Mouse (Mus musculus) right cerebral cortex, postnatal 4 days (tissue): ENCODE data around the gene Casq2.

Experiments used
- DNase-seq: peaks from one replicate; pipeline ENCODE4 v3.0.0-alpha.2; 2022

Casq2 gene

DNA sequence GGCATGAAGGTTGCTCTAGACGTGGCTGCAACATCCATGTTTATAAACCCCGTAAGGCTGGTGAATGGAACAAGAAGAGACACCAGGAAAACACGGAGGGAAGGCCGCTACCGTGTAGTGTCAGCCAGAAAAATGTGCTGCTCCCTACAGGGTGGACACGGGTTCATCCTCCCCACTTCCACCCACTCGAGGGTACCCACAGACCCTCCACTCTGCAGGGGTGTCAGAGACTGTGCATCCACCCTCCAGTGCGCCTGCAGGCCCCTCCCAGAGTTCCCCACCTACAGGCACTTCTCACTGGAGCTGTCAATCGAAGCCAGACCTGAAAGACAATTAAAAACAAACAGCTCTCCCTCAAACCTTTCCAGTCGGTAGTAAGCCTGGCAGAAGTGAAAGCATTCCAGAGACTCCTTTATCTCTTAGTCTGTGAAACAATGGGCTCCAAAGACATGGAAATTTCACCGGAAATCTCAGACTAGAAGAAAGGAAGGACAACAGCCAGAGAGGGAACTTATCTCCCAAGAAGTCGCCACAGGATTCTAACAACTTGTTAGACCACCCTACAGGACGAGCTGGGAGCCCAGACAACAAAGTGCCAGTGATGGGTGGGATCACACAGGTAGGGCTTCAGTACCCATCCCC lies 2.5 kb upstream of the Casq2 start:
- DNase-seq, result no peak

DNA sequence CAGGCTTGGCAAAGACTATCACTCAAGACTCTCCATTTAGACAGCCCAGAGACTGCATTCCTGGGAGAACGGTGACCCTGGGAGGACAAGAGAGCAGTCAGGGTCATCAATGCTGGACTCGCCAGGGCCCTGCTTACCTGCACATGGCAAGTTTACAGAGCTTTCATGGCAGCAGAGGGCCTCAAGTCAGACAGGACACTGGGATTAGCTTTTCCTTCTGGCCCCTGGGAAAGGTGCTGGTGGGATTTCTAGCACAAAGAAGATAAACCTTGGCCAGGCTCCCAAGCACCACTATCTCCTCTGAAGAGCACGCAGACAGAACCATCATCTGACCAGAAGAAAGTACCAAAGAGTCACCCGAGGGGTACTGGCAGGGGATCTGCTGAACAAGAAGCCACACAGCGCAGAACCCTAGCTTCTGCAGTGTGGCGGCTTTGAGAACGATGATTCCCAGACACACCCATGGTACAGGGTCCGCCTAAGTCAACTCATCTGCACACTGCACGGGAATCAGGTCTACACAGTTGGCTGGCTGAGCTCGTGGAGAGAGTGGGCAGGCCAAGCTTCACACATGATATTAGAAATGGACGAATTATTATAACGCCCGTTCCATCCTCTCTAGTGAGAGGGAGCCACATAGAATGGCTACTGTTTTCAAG lies 1.3 kb upstream of the Casq2 start:
- no peak for DNase-seq

DNA sequence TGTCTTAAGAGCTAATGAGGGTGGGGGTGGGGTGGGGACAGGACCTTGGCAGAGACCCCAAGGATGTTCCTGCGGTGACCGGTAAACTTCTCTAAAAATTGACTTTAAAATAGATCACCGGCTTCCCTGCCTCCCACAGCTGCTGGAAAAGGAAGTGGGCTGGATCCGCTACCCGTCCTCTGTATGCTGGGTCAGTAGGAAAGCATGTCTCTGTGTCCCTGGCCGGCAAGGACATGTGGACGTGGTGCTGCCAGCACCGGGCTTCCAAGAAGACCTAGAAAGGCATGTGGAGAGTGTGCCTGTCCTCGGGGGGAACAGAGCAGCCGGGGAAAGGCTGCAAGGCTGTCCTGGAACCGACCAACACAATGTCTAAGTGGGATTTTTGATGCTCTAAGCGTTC lies 496 bp upstream of the Casq2 start:
- DNase-seq, result no peak

DNA sequence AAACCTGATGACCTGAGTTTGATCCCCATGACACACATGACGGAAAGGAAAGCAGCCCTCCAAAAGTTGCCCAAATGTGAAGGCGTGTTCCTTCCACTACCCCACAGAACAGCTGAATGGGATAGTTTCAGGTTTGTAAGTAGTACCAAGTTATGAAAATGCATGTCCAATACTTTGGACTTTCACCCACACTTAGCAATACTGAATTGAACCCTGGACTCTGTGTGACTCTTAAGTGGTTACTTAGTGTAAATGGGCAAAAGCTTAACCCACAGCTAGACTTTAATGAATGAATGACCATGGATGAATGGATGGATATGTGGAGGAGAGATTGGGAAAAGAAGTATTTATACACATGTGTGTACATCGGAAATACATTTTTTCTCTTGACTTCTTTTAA lies 8.6 kb downstream of the Casq2 start:
- DNase-seq, result no peak

DNA sequence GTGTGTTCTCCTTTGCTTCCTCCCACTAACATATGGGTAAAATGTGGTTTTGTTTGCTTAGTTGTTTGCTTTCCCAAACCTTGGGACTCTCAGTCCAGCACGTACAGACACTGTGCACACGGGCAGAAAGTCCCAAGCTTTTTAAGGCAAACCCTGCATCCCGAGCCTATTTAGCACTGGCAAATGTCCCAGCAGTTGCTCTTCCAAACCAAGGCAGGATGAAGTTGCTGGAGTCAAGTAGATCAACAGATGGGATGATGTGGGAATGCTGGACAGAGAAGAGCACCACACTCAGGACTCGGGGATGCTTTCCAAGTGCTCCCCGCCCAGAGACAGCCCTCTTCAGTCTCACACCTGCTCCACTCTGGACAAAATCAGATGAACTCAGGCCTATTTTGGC lies 9.2 kb downstream of the Casq2 start:
- no peak for DNase-seq

DNA sequence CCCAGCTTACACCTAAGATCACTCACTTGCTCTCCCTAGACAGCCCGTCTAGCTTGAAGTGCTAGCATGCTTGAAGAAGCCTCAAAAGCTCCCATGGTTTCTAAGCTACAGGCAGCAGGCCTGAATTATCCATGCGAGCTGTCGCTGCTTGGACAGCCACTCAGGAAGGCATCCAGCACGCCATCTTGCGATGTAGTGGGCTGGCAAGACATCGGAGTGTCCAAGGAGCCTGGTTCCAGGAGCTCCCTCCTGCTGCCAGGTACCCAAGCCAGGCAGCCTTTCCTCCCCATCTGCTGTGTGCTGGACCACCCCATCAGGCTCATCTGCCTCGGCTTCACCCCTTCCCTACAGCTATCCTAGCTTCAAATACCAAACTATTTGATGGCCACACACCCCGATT lies 10.2 kb downstream of the Casq2 start:
- DNase-seq, result no peak

DNA sequence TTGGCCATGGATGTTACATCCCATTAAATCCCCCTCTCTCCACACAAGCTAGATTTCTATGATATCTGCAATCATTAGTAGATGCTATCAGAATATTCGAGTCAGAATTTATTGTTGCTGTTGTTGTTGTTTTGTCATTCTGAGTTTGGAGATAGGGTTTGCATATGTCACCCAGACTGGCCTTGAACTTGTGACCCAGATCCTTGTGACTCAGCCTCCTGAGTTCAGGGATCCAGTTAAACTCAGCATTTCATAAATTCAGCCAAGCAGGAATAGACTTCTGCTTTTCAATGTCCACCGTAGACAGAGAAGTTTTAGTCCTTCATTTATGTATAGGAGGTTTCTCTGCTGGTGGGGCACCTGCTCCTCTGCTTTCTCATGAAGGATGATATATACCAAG lies 10.8 kb downstream of the Casq2 start:
- no peak for DNase-seq

DNA sequence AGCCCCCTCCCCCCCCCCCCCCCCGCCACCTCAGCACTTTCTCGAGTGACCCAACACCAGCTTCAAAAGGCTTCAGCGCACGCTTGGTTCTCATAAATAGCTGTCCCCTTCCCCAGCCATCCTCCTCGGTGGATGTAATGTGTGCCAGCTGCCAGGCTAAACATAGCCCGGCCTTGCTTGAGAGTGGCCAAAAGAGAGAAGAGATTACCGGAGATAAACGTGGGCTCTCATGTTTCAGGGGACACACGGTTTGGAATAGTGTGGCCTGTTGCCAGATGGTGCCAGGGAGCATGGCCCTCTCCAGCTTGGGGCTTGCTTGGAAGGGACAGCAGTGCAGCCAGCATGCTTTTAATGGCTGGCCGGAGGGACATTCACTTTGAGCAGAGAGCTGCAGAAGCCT lies 13.0 kb downstream of the Casq2 start:
- no peak for DNase-seq

DNA sequence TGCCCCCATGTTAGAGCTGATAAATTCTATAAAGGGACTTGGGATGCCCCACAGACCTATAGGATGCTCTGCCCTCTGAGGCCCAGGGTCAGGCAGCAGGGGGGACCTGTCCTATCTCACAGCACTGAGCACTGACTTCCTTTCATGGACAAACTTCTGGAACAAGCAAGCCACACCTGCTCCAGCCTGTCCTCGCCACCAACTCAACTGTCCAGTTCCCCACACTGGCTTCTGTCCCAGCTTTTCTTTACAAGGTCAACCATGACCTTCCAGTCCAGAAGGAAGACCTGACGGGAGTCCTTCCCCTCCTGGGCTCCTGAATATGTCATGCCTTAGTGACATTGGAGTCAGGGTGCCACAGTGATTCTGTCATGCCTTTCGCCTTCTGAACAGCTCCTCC lies 13.6 kb downstream of the Casq2 start:
- no peak for DNase-seq

DNA sequence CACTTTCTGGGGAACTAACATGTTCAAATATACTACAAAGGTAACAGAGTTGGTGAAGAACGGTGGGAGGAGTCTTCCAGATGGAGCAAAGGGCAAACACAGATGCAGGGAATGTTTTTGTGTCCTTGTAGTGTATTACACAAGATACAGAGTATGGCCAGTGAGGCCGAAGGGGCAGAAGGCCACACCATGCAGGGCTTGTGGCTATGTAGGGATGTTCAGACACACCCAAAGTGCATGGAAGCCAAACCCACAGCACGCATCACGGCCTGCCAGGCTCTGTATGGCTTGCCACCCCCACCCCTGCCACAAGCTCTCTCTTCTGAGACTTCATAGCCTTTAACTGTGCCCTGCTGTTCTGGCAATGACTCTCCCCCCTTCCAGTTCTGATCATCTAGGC lies 15.2 kb downstream of the Casq2 start:
- DNase-seq, result no peak

DNA sequence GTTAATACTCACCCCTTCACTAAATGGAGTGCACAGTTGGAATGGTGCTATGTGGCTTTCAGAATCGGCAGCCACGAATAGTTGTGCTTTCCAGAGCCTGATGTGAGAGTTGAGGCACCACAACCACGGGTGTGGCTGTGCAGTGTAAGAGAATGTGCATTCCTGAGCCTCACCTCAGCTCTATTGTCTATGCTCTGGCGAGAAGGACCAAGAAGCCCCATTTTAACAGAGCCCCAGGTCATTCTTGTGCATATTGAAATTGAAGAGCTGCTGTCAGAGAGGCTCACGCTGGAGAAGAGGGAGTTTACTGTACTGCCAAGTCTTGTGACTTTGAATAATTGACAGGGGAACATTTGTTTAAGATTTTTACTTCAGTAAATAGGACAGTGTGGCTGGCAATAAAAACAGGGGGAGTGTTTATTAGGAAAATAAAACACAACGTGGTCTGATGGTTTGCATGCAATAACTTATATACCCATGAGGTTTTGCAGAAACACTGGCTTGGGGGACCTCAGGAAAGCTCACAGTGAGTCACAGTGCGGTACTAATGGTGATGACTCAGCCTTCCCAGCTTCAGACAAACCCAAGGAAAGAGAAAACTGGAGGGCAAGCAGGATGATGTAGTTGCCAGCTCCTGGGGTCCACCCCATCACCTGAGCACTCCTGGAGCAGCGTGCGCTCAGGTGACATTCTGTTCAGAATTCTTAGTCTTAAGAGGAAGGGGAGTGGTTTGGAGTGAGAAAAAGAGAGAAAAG lies 17.8 kb downstream of the Casq2 start:
- DNase-seq, result no peak

DNA sequence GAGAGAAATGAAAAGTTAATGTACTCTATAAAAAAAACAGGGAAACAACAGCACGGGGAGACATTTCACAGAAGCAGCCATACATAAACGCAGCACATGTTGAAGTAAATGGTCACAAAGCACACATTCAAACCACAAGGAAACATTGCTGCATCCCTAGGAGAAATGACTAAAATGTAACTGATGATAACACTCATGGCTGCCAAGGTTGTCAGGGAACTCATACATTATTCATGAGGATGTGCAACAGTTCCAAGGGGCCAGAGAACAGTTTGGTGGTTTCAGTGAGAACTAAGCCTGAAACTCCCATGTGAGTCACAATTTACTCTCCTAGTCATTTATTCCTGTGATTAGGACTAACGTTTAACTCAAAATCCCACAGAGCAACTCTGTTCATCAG lies 22.0 kb downstream of the Casq2 start:
- no peak for DNase-seq

DNA sequence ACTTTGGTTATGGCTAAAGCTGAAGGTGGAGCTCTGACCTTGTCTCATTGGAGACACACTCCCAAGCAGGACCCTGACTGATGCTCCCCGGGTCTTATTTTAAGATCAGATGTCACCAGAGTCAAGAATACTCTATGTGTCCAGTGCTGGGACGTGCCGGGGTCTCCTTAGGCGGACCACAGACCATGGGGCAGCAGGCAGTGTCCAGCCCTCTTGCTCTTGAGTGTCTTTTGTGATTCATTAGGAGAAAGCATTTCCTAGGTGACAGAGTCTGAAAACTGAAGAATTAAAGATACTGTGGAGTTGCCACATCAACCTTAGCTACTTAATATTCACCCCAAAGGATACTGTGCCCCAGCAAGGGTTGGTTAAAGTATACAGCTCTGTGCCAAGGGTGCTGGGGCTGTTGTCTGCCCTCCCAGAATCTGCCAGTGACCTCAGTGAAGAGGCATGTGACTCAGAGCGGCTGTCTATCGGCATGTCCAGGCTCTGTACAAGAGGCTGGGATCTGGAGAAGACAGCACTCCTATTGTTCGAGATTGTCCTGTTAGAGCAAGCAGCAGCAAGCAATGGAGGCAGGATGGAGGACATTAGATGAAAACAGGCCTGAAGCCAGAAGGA lies 25.9 kb downstream of the Casq2 start:
- DNase-seq, result no peak

DNA sequence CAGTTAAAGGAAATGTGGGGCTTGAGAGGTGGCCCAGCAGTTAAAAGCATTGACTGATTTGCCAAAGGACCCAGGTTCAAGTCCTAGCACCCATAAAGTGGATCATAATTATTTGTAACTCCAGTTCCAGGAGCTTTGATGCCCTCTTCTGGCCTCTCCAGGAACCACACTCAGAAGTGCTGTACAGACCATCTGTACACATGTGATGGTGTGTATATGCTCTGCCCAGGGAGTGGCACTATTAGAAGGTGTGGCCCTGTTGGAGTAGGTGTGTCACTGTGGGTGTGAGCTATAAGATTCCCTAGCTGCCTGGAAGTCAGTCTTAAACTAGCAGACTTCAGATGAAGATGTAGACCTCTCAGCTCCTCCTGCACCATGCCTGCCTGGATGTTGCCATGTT lies 34.7 kb downstream of the Casq2 start:
- DNase-seq, result no peak

DNA sequence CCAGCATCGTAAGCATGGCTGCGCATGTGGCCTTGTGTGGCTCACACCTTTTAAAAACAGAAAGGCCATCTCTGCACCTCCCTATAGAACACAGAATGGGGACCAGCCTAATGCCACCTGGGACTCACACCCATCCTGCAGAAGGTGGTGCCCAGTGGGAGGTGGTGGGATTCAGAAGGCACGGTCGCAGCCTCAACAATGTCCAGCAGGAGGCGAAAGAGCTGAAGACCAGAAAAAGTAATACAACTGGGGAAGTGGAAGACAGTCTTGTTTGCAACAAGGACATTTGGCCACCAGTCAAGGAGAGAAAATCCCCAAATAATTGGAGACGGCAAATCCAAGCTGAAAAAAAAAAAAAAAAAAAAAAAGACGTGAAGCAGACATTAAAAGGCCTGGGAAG lies 35.8 kb downstream of the Casq2 start:
- no peak for DNase-seq

DNA sequence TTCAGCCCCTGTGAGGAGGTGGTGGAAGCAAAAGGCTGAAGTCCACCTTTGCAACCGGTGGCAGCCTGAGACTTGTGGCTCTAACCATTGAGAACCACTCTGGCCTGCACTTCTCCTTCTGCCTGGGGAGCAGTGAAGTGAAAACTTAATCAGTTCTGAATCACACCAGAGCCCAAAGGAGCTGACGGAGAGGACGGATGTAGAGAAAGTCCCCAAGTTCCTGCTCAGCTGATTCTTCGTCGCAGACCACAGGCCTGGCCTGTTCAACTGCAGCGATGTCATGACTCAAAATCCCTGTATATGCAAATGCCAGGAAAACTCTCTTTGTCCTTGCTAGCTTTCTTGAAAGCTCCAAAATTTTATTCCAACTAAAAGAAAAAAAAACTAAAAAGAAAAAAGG lies 37.4 kb downstream of the Casq2 start:
- DNase-seq, result no peak

DNA sequence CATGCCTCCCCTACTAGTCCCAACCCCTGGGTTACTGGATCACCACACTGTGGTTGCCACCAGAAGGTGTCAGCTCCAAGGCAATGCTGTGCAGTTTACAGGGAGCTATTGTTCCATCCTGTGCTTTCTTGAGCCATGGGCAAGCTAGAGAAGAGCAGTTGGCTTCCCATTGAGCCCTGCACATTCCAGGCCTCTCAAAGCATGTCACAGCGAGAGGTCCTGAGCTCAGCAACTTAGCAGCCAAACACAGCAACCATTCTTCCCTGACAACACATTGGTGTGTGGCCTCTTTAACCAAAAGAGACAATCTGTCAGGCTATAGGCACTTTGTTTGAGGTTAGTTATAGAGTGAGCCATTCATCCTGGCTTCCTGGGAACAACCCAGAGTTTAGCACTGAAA lies 39.3 kb downstream of the Casq2 start:
- no peak for DNase-seq

DNA sequence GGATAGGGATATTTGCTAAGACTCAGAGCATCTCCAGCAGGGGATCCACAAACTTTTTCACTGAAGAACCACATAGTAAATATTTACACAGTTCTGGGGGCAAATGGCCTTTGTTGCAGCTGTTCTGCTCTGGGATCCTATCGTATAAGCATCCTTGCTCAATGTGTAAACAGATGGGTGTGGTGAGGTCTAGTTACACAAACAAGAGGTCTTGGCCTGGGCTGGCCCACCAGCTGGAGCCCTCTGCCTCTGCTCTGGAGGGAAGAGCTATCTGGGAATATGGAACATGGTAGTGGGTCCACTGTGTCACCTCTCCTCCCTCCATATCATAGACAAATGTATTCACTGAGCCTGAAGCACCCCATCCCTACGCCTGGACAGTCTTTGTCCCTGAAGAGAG lies 40.9 kb downstream of the Casq2 start:
- no peak for DNase-seq

DNA sequence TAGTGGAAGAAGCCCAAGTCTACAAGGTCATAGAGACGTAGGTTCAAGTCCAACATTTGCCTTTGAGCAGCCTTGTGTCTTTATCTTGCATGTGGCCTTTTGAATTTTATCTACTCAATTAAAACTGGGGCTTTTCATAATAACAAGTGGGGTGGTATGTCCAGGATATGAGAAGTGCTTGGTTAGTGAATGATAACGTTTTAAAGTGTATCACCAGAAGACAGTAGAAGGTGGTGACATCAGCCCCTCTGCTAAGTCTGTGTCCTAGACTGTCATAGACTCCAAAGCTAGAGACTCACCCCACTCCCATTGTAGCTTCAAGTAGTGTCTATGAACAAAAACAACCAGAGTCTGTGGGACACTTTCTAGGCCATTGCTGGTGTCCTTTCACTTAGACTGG lies 42.0 kb downstream of the Casq2 start:
- no peak for DNase-seq

DNA sequence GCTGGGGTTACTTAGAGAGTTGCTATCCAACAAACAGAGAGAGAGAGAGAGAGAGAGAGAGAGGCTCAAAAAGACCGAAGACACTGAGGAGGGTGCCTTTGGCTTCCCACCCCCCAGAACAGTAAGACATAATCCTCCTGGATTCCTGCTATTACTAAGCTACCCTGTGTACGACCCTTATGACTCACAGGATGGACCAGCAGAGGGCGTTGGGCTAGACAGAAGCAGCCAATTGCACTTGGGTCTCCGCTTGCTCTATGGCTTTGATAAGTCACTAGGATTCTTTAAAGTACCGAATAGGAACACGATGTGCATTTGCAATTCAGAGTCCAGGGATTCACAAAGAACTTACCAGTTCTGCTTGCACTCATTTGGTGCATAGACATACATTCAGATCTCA lies 44.3 kb downstream of the Casq2 start:
- no peak for DNase-seq

DNA sequence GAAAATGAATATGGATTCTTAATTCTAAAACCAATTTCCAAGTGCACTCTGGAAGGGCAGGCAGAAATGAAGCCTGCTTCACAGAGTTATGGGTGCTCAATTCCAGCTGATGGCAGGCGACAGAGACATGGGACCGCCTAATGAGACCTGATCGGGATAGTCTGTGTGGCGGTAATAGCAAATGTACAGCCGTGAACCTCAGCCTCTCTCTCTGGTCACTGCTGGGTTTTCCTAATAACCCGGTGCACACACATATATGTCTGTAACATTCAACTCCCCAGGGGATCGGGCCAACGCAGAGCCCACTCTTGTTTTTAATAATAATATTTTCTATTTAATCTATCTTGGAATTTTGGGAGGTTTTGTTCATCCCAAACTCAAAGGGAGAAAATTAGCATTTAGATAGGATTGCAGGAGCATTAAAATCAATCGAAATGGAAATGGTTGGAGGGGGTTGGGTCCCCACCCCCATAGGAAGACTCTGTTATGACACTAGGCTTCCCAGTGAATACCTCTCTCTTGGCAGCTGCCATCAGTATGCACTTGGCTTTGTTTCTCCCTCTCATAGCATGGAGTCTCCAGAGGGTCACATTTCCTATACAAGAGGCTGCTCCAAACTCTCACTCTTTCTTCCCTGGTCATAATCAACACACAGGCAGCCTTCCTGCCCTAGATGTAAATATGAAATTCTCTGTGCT lies 45.6 kb downstream of the Casq2 start:
- no peak for DNase-seq

DNA sequence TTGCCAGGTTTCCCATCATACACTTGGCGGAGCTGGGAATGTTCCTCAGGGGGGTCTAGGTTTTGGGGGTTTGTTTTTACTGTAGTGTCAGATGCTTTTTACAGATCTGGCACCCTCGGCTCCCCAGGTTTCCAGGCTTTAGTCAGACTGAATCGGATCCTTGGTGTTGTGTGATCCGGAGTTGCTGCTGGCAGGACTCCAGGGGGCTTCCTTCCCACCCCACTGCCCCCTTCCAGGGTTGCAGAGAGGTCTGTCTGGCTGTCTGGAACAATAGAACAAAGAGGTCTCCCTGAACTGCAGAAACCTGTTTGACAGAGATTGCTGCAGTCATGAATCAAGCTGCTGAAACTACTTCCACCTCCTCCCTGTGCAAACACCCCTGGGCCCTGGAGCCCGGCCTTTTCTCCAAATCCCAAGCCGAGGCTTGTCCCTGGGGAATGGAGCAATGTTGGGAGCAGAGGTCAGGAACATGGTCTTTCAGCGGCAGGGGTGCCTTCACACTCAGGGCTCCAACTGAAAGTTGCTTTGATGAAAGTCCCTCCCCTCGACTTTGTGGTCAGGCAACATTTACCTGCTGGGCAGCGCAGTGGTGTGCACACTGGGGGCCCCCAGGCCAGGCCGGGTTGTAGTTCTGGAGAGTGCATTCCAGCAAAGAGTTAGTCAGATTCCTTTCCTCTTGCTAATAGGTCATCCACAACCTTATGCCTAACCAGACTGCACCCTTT lies 49.3 kb downstream of the Casq2 start:
- DNase-seq, result no peak

DNA sequence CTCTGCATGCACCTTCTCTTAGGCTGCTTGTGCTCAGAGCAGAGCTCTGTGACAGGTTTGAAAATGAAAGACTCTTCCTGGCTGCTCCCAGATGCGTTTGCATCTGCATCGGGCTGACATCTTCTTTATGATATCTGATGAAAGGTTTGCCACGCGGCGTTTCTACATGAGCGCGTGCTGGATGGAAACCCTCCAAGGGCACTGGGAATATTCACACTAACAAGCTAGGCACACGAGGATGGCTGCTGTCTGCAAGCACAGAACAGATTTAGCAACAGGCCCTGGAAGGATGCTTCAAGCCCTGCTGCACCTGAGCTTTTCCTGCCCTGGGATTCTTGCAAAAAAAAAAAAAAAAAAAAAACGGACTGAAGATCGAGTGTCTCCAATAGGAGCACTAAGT lies 50.9 kb downstream of the Casq2 start:
- no peak for DNase-seq
